Mouse (Mus musculus): ENCODE measurements around the gene Gm10197.

Gm10197 gene

DNA sequence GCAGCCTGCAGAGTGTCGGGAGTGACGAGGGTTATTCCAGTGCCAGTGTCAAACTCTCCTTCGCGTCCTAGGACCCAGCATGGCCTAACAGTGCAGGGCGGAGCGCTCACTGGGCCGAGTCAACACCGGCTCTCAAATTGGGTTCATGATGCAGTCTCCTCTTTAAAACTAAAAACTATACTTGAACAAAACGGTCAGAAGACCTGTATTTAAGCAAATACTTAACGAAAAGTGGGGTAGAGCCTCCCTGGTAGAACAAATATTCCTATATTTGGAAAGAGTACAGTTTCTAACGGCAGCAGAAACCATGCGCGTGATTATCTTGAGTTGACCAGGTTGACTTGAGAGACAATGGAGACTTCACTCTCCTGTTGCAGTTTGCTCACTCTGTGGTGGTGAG, at the start of gene Gm10197:
TSS of gene Gm10197 (minus strand) at position 101 of the 400 bp plus-strand sequence.
- no peak for DNase-seq

DNA sequence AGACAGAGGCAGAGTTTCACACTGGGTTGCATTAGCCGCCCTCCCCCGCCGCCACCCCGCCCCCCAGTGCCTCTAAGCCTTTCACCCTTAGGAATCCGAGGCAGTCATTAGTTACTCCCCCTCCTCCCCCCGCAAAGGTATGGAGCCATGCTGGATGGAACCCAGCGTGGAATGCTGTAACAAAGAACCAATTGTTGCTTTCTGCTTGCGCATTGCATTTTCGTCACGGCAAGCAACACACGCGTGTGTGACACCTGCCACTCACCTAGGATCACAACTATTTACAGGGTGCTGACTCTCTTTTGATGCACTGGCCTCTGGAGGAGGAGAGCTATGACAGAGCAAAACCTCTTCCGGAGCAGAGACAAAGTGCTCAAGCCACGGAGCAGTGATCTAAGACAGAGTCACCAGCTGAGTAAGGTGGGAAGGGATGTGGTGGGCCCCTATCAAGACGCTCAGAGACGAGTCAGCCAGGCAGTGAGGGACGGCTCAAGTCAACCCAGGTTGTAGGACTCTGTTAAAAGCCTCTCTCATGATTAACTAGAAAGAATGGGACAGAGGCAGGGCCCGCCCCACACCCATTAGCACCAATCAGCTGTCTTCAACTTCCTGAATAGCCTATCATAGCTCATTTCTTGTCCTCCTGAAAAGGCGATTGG, 49.5 kb upstream of the Gm10197 start:
- DNase-seq = peak; percentile 74

DNA sequence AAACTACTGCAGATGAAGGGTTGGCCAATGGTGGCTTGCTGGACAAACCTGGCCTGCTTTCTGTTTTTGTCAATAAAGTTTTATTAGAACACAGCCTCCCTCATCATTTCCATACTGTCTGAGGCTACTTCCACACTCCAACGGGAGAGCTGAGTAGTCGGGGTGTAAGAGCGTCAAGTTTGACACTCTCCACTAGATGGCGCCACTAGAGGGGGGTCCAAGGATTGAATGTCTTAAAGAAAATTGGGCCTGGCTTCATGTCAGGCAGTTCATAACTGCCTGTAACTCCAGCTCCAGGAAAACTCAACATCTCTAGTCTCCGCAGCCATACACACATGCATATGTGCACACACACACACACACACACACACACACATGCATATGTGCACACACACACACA, 48.3 kb upstream of the Gm10197 start:
- DNase-seq = peak; percentile 72

DNA sequence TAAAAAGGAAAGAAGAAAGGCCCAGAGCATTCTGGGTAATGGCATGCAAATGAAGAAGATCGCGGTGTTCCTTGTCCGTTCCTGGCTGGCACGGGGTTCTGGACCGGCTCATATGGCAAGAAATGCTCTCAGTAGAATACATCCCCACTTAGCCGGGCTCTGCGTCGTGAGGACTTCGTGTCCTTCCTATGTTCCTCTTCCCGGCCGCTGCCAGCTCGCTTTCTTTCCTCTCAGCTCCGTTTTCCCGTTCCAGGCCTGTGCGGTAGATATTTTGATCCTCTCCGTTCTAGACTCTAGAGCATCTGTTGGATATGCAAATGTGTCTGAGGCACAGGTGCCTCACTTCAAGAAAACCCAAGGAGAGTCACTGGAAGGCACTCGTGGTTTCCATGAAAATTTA, 43.6 kb upstream of the Gm10197 start:
- DNase-seq = no peak

DNA sequence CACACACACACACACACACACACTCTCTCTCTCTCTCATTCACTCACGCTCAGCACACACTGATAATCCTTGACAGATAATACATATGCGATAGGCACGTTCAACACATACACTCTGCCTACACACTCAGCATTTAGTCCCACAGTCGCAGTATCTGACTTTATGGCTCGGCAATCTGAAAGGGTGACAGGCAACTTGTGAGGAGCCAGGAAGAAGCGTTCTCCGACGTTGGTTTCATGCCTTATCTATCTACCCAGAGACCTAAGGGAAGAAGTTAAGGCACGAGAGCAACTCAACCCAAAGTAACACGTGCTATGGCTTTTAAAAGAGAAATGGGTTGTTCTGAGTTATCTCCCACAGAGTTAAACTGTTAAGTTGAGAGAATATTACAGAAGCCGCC, 43.1 kb upstream of the Gm10197 start:
- no peak for DNase-seq

DNA sequence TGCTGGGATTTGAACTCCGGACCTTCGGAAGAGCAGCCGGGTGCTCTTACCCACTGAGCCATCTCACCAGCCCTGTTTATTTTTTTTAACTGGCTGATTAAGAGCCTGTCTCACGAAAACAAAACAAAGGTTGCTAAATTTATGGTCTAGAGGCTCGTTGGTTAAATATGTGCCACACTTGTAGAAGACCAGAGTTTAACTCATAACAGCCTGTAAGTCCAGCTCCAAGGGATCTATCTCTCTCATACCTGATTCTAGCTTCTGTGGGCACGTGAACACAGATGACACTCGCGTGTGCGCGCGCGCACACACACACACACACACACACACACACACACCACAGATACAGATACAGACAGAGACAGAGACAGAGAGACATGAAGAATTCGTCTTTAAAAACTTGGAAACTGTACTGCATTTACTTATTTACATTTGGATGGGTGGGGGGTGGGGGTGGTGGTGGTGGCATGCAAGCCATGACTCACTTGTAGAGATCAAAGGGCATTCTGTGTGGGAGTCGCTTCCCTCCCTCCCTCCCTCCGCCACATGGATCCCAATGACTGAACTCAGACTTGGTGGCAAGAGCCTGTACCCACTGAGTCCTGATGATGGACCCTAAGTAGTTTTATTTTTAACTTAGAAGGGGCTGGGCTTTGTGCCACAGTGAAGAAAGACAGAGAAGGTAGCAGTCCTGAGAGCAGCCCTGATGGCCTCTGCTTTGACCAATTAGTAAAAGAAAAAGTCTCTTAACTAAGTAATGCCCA, 42.2 kb upstream of the Gm10197 start:
- no peak for DNase-seq

DNA sequence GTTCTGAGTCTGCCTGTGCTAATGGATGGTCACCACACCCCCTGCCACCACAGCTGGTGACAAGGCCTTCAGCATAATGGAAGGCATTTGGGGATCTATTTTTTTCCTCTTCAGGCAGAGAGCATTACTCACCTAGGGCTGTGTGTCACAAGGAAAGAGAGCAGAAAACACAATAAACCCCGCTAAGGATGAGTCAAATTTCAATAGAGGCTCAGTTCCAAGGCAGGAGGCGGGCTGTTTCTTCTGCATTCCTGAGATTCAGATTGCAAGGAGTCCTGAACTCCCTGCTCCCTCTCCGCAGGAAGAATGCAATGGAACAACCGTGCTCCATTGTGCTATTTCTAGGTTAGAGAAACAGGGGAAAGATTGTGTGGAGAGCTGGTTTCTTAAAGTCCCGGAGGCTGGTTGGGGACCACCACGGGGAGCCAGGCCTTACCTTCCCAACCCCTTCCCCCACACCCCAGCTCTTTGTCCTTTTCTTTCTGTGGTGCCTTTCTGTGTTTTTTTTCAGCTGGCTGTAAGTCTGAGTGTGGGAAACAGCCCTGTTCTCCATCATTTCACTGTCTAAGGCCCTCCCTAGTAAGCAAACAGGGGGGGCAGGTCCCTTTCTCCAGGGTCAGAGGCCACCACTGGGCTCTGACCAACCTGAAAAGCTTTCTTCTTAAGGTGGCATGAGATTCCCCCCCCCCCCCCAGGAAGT, 40.7 kb upstream of the Gm10197 start:
- no peak for DNase-seq

DNA sequence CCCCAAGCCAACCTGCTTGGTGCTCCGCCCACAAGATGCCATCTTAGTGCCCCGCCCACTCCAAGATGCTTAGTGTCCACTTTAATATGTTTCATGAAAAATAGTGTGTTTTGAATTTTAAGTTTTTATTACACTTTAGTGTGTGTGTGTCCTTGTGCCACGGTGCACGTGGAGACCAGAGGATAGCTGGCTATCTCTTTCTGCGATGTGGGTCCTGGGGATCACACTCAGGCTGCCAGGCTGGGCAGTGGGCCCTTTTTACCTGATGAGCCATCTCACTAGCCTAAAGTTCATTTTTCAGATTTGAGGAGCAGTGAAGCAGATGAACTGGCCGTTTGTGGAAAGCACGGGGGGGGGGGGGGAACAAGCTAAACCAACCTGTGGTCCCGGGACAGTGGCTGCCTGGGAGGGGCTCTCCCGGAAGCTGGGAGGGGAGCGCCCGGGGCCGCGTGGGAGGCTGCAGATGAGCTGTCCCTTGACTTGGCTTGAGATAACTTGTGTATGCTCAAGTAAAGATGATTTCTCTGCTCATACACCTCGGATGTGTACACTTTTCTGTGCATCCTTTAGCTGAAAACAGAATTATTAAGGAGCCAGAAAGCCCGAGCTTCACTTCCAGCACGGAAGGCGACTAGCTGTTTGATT, 38.2 kb upstream of the Gm10197 start:
- no peak for DNase-seq

DNA sequence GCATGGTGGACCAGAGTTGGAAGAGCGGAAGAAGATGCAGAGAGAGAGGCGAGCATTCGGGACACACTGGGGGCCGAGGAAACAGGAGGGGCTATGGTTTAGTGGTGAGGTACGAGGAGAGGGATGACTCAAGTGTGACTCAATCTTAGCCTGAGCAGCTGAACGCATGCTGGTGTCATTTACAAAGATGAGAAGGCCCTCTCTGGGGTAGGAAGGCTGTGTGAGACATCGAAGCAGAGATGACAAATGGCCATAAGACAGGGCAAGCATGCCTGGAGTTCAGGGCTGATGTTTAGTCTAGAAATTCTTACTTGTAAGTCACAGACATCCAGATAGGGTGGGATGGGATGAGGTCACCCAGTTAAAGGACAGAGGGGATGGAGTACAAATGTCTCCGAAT, 36.8 kb upstream of the Gm10197 start:
- DNase-seq = no peak

DNA sequence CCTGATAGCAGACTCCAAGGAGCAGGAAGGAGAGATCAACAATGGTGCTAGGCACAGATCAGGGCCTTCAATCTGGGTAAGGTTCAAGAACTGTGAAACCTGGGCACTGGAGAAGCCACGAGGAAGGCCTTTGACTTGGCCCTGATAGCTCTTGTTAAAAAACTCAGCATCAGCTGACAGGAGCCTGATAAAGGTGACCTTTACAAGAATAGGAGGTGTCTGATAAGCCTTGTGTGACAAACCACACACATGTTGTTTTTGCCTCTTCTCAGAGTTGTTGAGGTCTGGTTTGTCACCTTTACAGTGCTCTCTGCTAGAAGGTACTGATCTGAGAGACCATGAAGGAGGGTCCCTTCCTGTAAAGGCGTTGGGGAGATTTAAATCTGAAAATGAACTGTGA, 35.8 kb upstream of the Gm10197 start:
- no peak for DNase-seq

DNA sequence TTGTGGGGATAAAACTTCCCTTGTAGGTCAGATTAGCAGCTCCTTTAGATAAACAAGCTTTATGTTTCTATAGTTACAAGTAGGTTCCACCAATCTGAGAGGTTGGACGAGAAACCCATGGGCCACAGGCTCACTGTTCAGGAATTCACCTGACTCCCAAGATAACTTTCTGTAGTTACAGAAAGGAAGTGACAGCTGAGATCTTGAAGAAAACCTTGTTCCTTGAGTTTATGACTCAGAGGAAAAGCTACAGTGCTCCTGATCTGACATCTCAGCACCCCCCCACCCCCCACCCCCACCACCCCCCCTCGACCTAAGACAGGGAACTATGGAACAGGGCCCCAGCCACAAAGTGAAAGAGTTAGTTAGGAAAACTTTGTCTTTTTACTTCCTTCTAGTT, 34.2 kb upstream of the Gm10197 start:
- DNase-seq = no peak

DNA sequence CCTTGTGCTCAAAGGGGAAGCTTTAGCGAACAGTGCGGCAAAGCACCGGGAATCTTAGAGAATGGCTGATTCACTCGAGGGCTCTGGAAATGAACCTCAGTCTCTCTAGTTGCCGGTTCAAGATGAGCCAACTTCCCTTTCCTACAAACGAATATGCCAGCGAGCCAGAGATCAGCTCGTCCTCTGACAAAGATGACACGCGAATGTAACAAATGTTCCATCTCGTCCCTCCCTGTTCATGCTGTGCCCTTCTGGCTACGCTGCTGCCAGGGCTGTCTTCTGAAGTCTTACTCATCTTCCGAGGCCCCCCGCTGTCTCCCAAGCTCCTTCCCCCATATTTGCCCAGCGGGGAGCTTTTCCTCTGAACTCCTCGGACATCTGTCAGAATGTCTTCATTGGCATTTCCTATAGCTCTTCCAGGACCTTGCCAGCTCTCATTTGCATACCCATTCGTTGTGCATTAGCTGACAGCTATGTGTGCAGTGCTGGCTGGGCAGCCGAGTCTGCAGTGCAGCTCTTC, 33.3 kb upstream of the Gm10197 start:
- DNase-seq = peak; percentile 93

DNA sequence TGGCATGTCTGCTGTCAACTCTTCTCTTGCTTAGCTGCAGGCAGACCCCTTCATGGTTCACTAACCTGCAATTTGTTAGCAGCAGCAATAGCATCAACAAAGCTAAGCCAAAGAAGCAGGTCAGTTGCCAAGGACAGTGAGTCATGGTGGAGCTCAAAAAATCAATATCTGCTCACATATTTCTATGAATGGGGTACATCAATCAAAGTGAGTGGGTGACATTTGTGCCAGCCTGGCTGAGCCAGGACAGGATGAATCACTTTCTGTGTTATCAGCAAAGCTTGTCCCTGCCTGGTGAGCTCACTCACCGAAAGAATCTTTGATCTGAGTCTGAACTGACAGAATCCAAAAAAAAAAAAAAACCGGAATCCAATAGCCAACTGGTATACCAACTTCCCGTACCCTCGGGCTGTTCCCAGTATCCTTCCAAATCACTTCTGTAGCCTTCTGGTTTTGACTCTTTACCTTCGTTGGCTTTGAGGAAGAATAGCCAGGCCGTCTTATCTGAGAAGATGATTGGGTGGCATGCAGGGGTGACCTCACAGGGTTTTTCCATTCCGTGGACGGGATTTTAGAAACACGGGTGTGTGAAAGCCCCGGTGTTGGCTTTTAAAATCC, 32.8 kb upstream of the Gm10197 start:
- DNase-seq = peak; percentile 79

DNA sequence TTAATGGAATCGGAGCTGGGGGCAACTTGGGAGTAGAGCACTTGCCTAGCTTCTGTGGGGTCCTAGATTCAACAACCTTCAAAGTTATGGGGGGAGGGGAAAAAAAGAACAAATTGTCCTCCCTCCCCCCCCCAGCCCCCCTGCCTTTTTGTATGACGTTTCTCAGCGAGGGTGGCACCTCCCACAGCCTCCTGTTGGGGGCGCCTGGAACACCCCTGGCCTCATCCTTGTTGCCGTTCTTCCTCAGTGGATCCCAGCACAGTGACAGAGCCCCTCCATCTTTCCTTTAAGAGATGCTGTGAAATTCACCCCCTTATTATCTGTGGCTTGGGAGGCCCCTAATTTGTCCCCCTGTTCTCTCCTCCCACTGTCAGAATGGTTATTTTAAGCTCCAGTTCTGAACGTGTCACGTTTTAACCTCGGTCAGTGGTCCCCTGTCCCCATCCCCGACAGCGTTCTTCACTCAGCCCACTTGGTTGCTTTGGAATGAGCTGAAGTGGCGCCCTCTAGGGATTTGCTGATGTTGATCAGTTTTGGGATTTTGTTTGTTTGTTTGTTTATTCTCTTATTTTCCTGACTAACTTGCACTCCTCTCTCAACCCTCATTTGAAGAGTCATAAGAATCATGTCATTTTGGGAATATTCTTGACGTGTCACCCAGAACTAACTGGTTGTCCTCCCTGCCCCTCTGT, 31.3 kb upstream of the Gm10197 start:
- no peak for DNase-seq

DNA sequence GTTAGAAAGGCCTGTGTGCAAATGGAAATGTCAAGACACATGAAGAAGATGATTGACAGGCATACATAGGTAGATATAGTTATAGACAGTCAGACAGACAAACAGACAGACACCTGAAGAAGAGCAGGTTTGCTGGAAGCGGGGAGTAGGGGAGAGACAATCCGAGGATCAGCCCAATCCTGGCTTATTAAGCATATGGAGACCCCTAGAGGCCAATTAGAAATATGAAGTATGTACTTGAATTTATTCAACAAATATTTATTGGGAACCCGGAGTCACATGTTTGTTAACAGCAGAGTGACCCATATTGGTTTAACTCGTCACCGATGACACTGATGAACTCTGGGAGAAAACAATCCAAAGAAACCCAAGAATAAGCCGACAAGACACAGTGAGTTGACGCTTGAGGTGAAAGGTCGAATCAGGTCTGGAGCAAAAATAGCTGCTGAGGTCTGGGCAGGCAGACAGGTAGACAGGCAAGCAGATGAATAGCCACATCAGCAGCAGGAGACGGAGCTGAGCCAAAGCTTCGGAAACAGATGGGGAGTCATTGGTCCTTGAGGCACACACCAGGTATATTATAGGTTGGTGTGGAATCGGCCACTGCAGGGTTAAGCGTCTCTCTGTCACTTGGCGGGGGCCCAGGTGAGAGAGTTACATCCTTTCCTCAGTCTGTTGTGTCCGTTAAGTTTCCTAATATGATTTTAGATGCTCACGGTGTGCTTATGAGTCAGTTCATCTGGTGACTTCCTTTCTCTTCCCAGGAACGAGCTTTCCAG, 29.0 kb upstream of the Gm10197 start:
- peak; percentile 50 for DNase-seq

DNA sequence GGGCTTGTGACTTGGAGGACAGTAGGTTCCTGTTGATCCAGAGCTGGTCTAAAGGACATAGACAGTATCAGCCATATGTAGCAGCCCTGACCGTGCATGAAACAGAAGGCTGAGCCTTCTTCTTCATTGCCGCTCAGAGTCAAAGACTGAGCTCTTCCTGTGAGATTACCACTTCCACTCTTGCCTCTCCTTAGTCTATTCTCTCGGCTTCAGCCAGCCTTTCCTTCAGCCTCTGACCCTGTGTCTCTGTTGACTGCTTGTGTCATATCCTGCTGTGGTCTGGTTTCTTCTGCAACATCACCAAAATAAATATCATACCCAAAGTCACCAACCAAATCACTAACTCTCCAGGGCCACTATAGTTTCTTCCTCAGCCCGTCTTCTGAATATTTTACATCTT, 27.6 kb upstream of the Gm10197 start:
- peak; percentile 6 for DNase-seq

DNA sequence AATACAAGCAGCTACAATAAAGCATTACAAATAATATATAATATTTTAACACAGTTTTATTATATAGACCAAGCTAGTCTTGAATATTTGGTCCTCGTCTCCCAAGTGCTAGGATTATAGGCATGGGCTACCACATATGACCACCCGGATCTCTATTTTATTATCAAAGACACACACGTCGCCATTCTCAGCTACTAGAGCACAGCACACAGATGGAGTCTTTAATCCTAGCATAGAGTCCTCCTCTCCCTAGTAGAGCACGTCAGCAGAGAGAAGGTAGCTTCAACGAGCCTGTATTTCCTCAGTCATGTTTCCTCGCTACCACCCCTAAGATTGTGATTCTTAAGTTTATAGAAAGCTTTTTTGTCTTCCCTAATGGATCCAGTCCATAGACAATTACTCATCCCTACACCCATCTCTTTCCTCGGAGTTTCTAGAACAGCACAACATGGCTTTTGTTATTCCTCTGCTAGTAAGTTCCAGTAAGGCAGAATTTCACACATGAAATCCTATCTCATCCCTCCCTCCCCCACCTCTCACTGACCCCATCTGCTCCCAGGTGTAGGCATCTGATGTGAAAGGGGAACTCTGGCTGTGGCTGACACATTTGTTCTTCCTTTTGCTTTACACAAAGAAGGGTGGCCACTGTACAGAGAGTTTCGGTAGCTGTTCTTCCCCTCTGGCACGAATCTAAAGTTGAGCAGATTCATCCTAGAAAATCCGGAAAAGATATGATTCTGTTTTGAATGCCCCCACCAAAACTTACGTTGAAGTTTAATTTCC, 26.1 kb upstream of the Gm10197 start:
- DNase-seq = no peak

DNA sequence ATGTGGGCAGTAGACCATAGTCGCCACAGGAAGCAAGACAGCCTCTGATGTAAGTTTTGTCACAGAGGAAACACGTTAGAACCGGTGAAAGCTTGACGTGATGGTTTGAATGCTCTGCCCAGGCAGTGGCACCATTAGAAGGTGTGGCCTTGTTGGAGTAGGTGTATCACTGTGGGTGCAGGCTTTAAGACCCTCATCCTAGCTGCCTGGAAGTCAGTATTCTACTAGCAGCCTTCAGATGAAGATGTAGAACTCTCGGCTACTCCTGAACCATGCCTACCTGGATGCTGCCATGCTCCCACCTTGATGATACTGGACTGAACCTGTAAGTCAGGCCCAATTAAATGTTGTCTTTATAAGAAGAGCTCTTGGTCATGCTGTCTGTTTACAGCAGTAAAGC, 24.2 kb upstream of the Gm10197 start:
- DNase-seq = peak; percentile 33

DNA sequence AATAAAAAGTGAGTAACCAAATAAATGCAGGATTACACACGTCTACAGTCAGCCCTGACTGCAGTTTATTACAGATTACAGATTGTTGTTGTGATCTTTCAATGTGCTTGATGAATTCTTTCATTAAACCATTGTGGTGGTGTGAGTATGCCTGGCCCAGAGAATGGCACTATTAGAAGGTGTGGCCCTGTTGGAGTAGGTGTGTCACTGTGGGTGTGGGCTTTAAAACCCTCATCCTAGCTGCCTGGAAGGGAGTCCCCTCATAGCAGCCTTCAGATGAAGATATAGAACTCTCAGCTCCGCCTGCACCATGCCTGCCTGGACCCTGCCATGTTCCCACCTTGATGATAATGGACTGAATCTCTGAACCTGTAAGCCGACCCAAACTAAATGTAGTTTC, 23.4 kb upstream of the Gm10197 start:
- DNase-seq = peak; percentile 37

DNA sequence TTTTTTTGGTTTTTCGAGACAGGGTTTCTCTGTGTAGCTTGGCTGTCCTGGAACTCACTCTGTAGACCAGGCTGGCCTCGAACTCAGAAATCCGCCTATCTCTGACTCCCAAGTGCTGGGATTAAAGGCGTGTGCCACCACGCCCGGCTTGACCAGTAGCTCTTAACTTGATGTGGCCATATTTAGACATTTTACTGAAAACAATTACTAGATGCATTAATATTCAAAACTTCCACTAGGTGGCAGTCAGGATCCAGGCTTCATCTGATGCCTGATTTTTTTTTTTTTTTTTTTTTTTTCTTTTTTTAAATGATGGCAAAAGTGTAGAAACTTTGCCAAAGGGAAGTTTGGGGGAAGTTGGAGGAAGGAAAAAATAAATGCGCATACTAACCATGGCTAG, 23.0 kb upstream of the Gm10197 start:
- DNase-seq = peak; percentile 76

DNA sequence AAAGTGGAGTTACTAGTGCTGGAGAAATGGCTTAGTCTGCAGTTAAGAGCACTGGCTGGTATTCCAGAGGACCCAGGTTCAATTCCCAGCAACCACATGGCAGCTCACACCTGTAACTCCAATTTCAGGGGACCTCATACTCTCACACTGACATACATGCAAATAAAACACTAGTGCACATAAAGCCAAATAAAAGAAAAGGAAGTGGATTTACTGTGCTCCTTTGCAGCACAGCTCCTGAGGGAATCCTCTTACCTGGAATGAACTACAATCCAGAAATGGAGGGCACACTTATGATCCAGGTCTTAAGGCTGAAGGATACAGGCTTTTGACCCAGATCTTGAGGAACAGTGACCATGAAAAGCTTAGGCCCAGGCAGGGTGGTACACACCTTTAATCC, 22.1 kb upstream of the Gm10197 start:
- peak; percentile 18 for DNase-seq

Measured in cerebellum, adult 9-11 months (tissue).